Comparison of ENCODE assay signal across 19 mouse cellular contexts in genomic region chr10:85501966-85502566, GRCm38 (mm10).
DNase-seq lines count a peak whose midpoint lies in the region; ATAC-seq and TF ChIP-seq lines count a peak whose summit lies in the region.
"Had no signal": no experiment of that assay in that cellular context is flagged by ENCODE, and none has a peak within 500 bp of the region (broad histone marks: within the 10 kb centered on the region; RNA-seq: fewer than 3 reads in every experiment).

No protein-coding gene starts in this region.

- no peak overlapping the region for H3K4me3 ChIP-seq in lung, embryonic 14.5 days (ENCODE audit: low read depth, low read length)
- H3K4me3 ChIP-seq: heart, embryonic 13.5 days; hindbrain, embryonic 10.5 days; intestine, embryonic 15.5 days; layer of hippocampus, adult 2 months; left cerebral cortex, adult 2 months; limb, embryonic 13.5 days; neural tube, embryonic 15.5 days had no signal

- peak; percentile 40 for DNase-seq in embryo, embryonic 10 days (ENCODE audit: low spot score)
- DNase-seq in embryo, embryonic 9.5 days (ENCODE audit: extremely low spot score) = no peak
- peak; percentile 45 for DNase-seq in lung, embryonic 14.5 days
- DNase-seq in lung, postnatal 25 days (ENCODE audit: low spot score) = no peak
- DNase-seq in splenic B cell, adult 2 months (ENCODE audit: low read depth, low spot score) = peak; percentile 12
- DNase-seq in urinary bladder, postnatal 25 days (ENCODE audit: low spot score) = no peak
- DNase-seq in adipocyte (ENCODE audit: low spot score) = no peak
- DNase-seq: cerebellum, adult 2 months; gastrocnemius, postnatal 25 days; retina, postnatal 1 day; spleen, adult 18-20 months had no signal

- no peak overlapping the region for H3K4me2 ChIP-seq in lung, embryonic 14.5 days
- H3K4me2 ChIP-seq: heart, embryonic 13.5 days; intestine, embryonic 15.5 days; limb, embryonic 13.5 days; neural tube, embryonic 15.5 days had no signal

- peak; percentile 43; the same call in 1 of the 2 replicates for ATAC-seq in lung, embryonic 14.5 days (ENCODE audit: insufficient read depth)
- peak; percentile 84 to 87 for ATAC-seq in hematopoietic stem cell, adult 5-6 weeks (replicated peaks in 1 of 2; ENCODE audit: insufficient read depth in 1 of 2, low FRiP score in 2 of 2, low TSS enrichment in 1 of 2, low read depth in 1 of 2, poor library complexity in 2 of 2, severe bottlenecking in 2 of 2)
- ATAC-seq: intestine, embryonic 15.5 days had no signal

- H3K9me3 ChIP-seq in lung, embryonic 14.5 days (ENCODE audit: low read depth, low read length) = no peaks in the 10 kb centered on the region
- H3K9me3 ChIP-seq: heart, embryonic 13.5 days; hindbrain, embryonic 10.5 days; intestine, embryonic 15.5 days; limb, embryonic 13.5 days; neural tube, embryonic 15.5 days had no signal

- H3K4me1 ChIP-seq in lung, embryonic 14.5 days (ENCODE audit: insufficient read depth) = peaks cover 3% of the 10 kb centered on the region; the same call in 1 of the 2 replicates
- H3K4me1 ChIP-seq: heart, embryonic 13.5 days; intestine, embryonic 15.5 days had no signal

- H3K36me3 ChIP-seq in lung, embryonic 14.5 days (ENCODE audit: insufficient read depth) = no peaks in the 10 kb centered on the region
- no peaks in the 10 kb centered on the region for H3K36me3 ChIP-seq in splenic B cell, adult 2 months (ENCODE audit: control insufficient read depth, insufficient read depth, low read length, poor library complexity, severe bottlenecking)
- H3K36me3 ChIP-seq: heart, embryonic 13.5 days; hindbrain, embryonic 10.5 days; intestine, embryonic 15.5 days; limb, embryonic 13.5 days; neural tube, embryonic 15.5 days had no signal

- no peak overlapping the region for H3K9ac ChIP-seq in lung, embryonic 14.5 days
- H3K9ac ChIP-seq: heart, embryonic 13.5 days; intestine, embryonic 15.5 days; limb, embryonic 13.5 days; neural tube, embryonic 15.5 days had no signal

- H3K27me3 ChIP-seq in lung, embryonic 14.5 days (ENCODE audit: insufficient read depth, low read length) = no peaks in the 10 kb centered on the region
- H3K27me3 ChIP-seq in splenic B cell, adult 2 months (ENCODE audit: control insufficient read depth, insufficient read depth, low read length, poor library complexity, severe bottlenecking) = no peaks in the 10 kb centered on the region
- H3K27me3 ChIP-seq: heart, embryonic 13.5 days; intestine, embryonic 15.5 days; limb, embryonic 13.5 days; neural tube, embryonic 15.5 days had no signal

- H3K27ac ChIP-seq in lung, embryonic 14.5 days (ENCODE audit: low read depth) = no peak overlapping the region
- H3K27ac ChIP-seq: heart, embryonic 13.5 days; intestine, embryonic 15.5 days; layer of hippocampus, adult 2 months; left cerebral cortex, adult 2 months; limb, embryonic 13.5 days; neural tube, embryonic 15.5 days had no signal

- TF ChIP-seq CTCF in lung, embryonic 14.5 days (IDR thresholded peaks at IDR 0.05; ENCODE audit: low read depth) = no peak

- 29% methylated on average over 5 of the region's 5 CpGs for WGBS in lung, embryonic 14.5 days

Comparison
In these comparisons a context has a peak if more than half of its experiments do, and no peak if none do; other contexts are left out.
1. DNase-seq: peak in embryo, embryonic 10 days (single experiment), lung, embryonic 14.5 days (single experiment) and splenic B cell, adult 2 months (single experiment); none in embryo, embryonic 9.5 days (single experiment), lung, postnatal 25 days (single experiment), urinary bladder, postnatal 25 days (single experiment) and adipocyte (single experiment).